Mouse (Mus musculus): ENCODE measurements around the gene Neu1.
"Not testable (repeated sequence)": the region's sequence is repeated elsewhere in the genome, so short reads cannot be mapped to it uniquely, and the experiment has no call there.

DNA sequence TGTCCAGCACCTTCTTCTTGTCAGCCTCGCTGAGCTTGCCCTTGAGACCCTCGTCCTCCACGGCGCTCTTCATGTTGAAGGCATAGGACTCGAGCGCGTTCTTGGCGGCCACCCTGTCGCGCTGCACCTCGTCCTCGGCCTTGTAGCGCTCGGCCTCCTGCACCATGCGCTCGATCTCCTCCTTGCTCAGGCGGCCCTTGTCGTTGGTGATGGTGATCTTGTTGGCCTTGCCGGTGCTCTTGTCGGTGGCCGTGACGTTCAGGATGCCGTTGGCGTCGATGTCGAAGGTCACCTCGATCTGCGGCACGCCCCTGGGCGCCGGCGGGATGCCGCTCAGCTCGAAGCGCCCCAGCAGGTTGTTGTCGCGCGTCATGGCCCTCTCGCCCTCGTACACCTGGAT is 26.2 kb downstream of the Neu1 start:
- not testable (repeated sequence) for TF ChIP-seq CTCF, EP300 (IDR thresholded peaks at IDR 0.05; ENCODE audit: low read depth)

All from liver, embryonic 14.5 days (tissue).